ENCODE assay signal across 8 mouse cellular contexts in the genomic region with DNA sequence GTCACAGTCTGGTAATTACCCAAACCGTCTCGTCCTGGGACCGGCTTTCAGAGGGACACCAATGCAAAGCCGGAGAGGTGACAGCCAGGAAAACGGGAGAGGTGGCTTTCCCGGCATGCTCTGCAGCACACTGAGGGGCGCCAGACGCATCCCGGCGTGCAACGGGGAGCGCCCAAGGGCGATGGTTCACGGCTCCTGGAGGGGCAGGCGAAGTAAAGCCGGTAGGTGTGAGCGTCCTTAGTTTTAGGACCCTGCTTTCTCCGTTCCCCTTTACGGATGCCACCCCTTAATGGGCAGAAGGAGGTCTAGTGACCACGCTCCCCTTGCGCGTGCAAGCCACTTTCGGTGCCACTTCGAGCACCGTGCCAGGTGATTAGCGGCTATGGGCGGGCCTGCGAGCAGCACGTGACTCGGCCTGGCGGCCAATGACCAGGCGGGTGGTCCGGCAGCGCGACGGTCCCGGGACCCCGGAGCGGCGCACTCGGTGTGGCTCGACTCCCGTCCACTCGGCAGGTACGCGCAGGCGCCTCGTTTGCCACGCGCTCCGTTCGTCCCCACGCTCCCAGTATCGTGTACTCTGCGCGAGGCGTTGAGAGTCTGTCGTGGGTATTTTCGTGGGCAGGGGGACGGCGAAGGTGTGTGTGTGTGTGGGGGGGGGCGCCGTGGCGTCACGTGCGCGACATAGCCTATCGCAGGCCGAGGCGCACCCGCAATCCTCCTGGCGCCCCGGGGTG. TPM values are rescaled to one million over a fixed set of nuclear protein-coding genes. Genes with fewer than 3 reads are reported as not detected.
DNase-seq lines count a peak whose midpoint lies in the region; ATAC-seq lines count a peak whose summit lies in the region.

No protein-coding gene starts in this region.

- H3K9me3 ChIP-seq in intestine, embryonic 16.5 days (ENCODE audit: control insufficient read depth, low read length): no peaks in the 10 kb centered on the region
- no peaks in the 10 kb centered on the region for H3K9me3 ChIP-seq in midbrain, embryonic 10.5 days (replicated peaks)

- intact Hi-C loops in left cerebral cortex, postnatal 4 days (cut with DNase I): no loop called here

- peak overlapping the region; percentile 98 for H3K4me2 ChIP-seq in intestine, embryonic 16.5 days (ENCODE audit: low read depth, low read length)

- peaks cover 9% of the 10 kb centered on the region; the same call in 1 of the 2 replicates for H3K4me1 ChIP-seq in intestine, embryonic 16.5 days (ENCODE audit: control insufficient read depth, insufficient read depth, low read length)
- H3K4me1 ChIP-seq in midbrain, embryonic 10.5 days: peaks cover 14% of the 10 kb centered on the region

- peak overlapping the region; percentile 62 for H3K4me3 ChIP-seq in intestine, embryonic 16.5 days (ENCODE audit: low read length)
- peak overlapping the region; percentile 65 for H3K4me3 ChIP-seq in midbrain, embryonic 10.5 days

- no peaks in the 10 kb centered on the region for H3K36me3 ChIP-seq in intestine, embryonic 16.5 days (ENCODE audit: control insufficient read depth, insufficient read depth, low read length)
- no peaks in the 10 kb centered on the region for H3K36me3 ChIP-seq in midbrain, embryonic 10.5 days

- H3K27ac ChIP-seq in intestine, embryonic 16.5 days (ENCODE audit: low read length): peak overlapping the region; percentile 41; the same call in 1 of the 2 replicates
- H3K27ac ChIP-seq in midbrain, embryonic 10.5 days (replicated peaks): peak overlapping the region; percentile 89

- peak; percentile 86 for ATAC-seq in intestine, embryonic 16.5 days

- DNase-seq in adrenal gland, postnatal 25 days: peak; percentile 73
- DNase-seq in embryo, embryonic 9.5 days (ENCODE audit: extremely low spot score): peak; percentile 82
- peak; percentile 48 to 78 for DNase-seq in gastrocnemius, postnatal 4 days (ENCODE audit: low spot score in 2 of 2)
- DNase-seq in left cerebral cortex, postnatal 4 days: peak; percentile 88
- DNase-seq in midbrain, embryonic 10.5 days (ENCODE audit: low spot score): peak; percentile 75
- peak; percentile 71 for DNase-seq in right cerebral cortex, postnatal 4 days
- peak; percentile 67 to 68 for DNase-seq in urinary bladder, postnatal 4 days (ENCODE audit: low spot score in 2 of 2)

- 1% methylated on average over 73 of the region's 73 CpGs for WGBS in intestine, embryonic 16.5 days
- under 1% methylated on average over 72 of the region's 73 CpGs for WGBS in midbrain, embryonic 10.5 days

- no peaks in the 10 kb centered on the region for H3K27me3 ChIP-seq in intestine, embryonic 16.5 days (replicated peaks; ENCODE audit: control insufficient read depth, insufficient read depth, low read length)
- peaks cover 33% of the 10 kb centered on the region for H3K27me3 ChIP-seq in midbrain, embryonic 10.5 days (ENCODE audit: low read depth, poor library complexity, severe bottlenecking)

- peak overlapping the region; percentile 73 for H3K9ac ChIP-seq in intestine, embryonic 16.5 days (ENCODE audit: low read depth, low read length)

RNA-seq across cellular contexts. Expression of a gene that starts 24.5 kb away (rescaled TPM):
- 57.8 and 66.8 TPM in 2 replicates for total RNA-seq in adrenal gland, postnatal 25 days (2021)
- total RNA-seq in gastrocnemius, postnatal 4 days (2021): 10 to 100 TPM; 69.0 to 70.8 TPM
- 14.7 and 14.9 TPM in 2 replicates for polyA plus RNA-seq in intestine, embryonic 16.5 days (2015; fragmentation: Nextera tagmentation; extraction: Ambion mirVana)
- 10 to 100 TPM; 74.8 to 75.1 TPM for total RNA-seq in left cerebral cortex, postnatal 4 days (2021)
- polyA plus RNA-seq in midbrain, embryonic 10.5 days (2016; fragmentation: Nextera tagmentation; extraction: Ambion mirVana): 23.5 and 28.2 TPM in 2 replicates

Comparison
In these comparisons a context has a peak if more than half of its experiments do, and no peak if none do; other contexts are left out.
1. Peak in every context shown above with its lines: DNase-seq, ATAC-seq, H3K4me3 ChIP-seq and H3K27ac ChIP-seq.